Mouse (Mus musculus) liver, adult 2 months (tissue): ENCODE data around the gene Plekha6. TPM values are rescaled to one million over a fixed set of nuclear protein-coding genes. Genes with fewer than 3 reads are reported as not detected.
A peak's percentile ranks its signal among the peaks of the same experiment; 100 is the strongest.

Source experiments
- DNase-seq: peaks from one replicate; pipeline ENCODE4 v3.0.0-alpha.2; 2011; ENCODE audit warnings: low read depth, low spot score; ENCODE audit errors: extremely low read depth
- H3K27ac ChIP-seq: fragments of 200-500 bp; replicated peaks from 2 replicates; pipeline ENCODE4 v1.5.1; 2012; ENCODE audit warnings: low read depth, mild to moderate bottlenecking, control low read depth, inconsistent platforms, low read length; ENCODE audit not compliant: insufficient read depth
- H3K27me3 ChIP-seq: fragments of 200-500 bp; 2 replicates; pipeline ENCODE4 v1.6.1; 2012; ENCODE audit warnings: mild to moderate bottlenecking, moderate library complexity, low read length, inconsistent platforms; ENCODE audit not compliant: control insufficient read depth, insufficient read depth
- H3K36me3 ChIP-seq: fragments of 200-500 bp; 2 replicates; pipeline ENCODE4 v1.6.1; 2012; ENCODE audit warnings: low read length, inconsistent platforms; ENCODE audit not compliant: control insufficient read depth, insufficient read depth
- H3K4me1 ChIP-seq: fragments of 200-500 bp; 2 replicates; pipeline ENCODE4 v1.6.1; 2011; ENCODE audit warnings: low read length; ENCODE audit not compliant: control insufficient read depth, insufficient read depth
- H3K4me3 ChIP-seq: fragments of 200-500 bp; 2 replicates; pipeline ENCODE4 v1.5.1; 2011; ENCODE audit warnings: low read depth, mild to moderate bottlenecking, control low read depth, low read length, moderate library complexity; ENCODE audit not compliant: insufficient read depth
- H3K79me2 ChIP-seq: fragments of 200-500 bp; 2 replicates; pipeline ENCODE4 v1.6.1; 2012; ENCODE audit warnings: inconsistent platforms, mild to moderate bottlenecking, low read length, moderate library complexity; ENCODE audit not compliant: control insufficient read depth, insufficient read depth
- H3K9ac ChIP-seq: fragments of 200-500 bp; 2 replicates; pipeline ENCODE4 v1.6.1; 2012; ENCODE audit warnings: low read depth, mild to moderate bottlenecking, control low read depth, inconsistent platforms, low read length
- CTCF ChIP-seq: fragments of 200-500 bp; IDR thresholded peaks from 2 replicates; pipeline ENCODE4 v1.5.1; 2011; ENCODE audit warnings: low read depth, low read length, control low read depth
- POLR2A ChIP-seq: fragments of 200-500 bp; IDR thresholded peaks from 2 replicates; pipeline ENCODE4 v1.6.1; 2011; ENCODE audit warnings: low read length, control low read depth; ENCODE audit not compliant: insufficient read depth; ENCODE audit errors: extremely low read depth
- WGBS: fragments of 180-500 bp; shearing (Covaris S2); methylation state at CpG from one replicate; pipeline ENCODE4 v1.1.7; 2018; 5-methylcytosine and 5-hydroxymethylcytosine counted together
- polyA plus RNA-seq: library from polyadenylated mRNA; depleted of rRNA; stranded (reverse); fragments of >200 nt; gene quantifications from 2 replicates; pipeline ENCODE4 v1.2.3, GENCODE M21; 2012
- total RNA-seq: library from RNA; depleted of rRNA; stranded (reverse); fragments of >200 nt; gene quantifications from 2 replicates; pipeline ENCODE4 v1.2.3, GENCODE M21; 2014

The Plekha6 gene
- total and polyA plus RNA-seq, 2 experiments = 20.5 to 37.2 TPM

- Histone ChIP-seq H3K27ac (no peak overlapping the region), H3K79me2 (0 out of 2 replicates have a peak, but pooled peaks cover 2% of the 10 kb centered on the region), H3K27me3 (0 out of 2 replicates have a peak, but pooled peaks cover 3% of the 10 kb centered on the region), H3K4me3 (peak overlapping the region; percentile 42; the same call in 1 of the 2 replicates), H3K36me3 (no peaks in the 10 kb centered on the region), H3K9ac (0 out of 2 replicates have a peak overlapping the region, but pooled peaks have one; percentile 25), H3K4me1 (peaks cover 6% of the 10 kb centered on the region; the same call in 1 of the 2 replicates)
- DNase-seq = no peak
- TF ChIP-seq POLR2A (no peak), CTCF (no peak)
- WGBS = 4% methylated on average over 25 of the region's 25 CpGs
These were observed 18.2 kb downstream of the Plekha6 start for GRCm38 (mm10) chr1:133182016-133182705.

- Histone ChIP-seq H3K27me3 (0 out of 2 replicates have a peak, but pooled peaks cover 3% of the 10 kb centered on the region), H3K27ac (no peak overlapping the region), H3K36me3 (no peaks in the 10 kb centered on the region), H3K79me2 (0 out of 2 replicates have a peak, but pooled peaks cover 2% of the 10 kb centered on the region), H3K4me1 (peaks cover 6% of the 10 kb centered on the region; the same call in 1 of the 2 replicates), H3K4me3 (peak overlapping the region; percentile 42; the same call in 1 of the 2 replicates), H3K9ac (no peak overlapping the region)
- DNase-seq = no peak
- 29% methylated on average over 16 of the region's 16 CpGs for WGBS
- TF ChIP-seq CTCF = no peak
- no peak for TF ChIP-seq POLR2A
These were observed 18.7 kb downstream of the Plekha6 start for GRCm38 (mm10) chr1:133182706-133183095.

- TF ChIP-seq CTCF (no peak), POLR2A (no peak)
- H3K36me3 ChIP-seq = no peaks in the 10 kb centered on the region
- no peak for DNase-seq
- peaks cover 6% of the 10 kb centered on the region; the same call in 1 of the 2 replicates for H3K4me1 ChIP-seq
- H3K27me3 ChIP-seq = 0 out of 2 replicates have a peak, but pooled peaks cover 3% of the 10 kb centered on the region
- 88% methylated on average over 16 of the region's 16 CpGs for WGBS
- H3K27ac ChIP-seq = no peak overlapping the region
- no peak overlapping the region for H3K4me3 ChIP-seq
- 0 out of 2 replicates have a peak, but pooled peaks cover 2% of the 10 kb centered on the region for H3K79me2 ChIP-seq
- no peak overlapping the region for H3K9ac ChIP-seq
These were observed 19.3 kb downstream of the Plekha6 start for GRCm38 (mm10) chr1:133183141-133183925.

GRCm38 (mm10) chr1:133187948-133188680 lies 24.1 kb downstream of the Plekha6 start:
- H3K27ac ChIP-seq = no peak overlapping the region
- WGBS = 54% methylated on average over 4 of the region's 4 CpGs
- H3K4me3 ChIP-seq = no peak overlapping the region
- H3K4me1 ChIP-seq = no peaks in the 10 kb centered on the region
- no peak for DNase-seq
- no peaks in the 10 kb centered on the region for H3K36me3 ChIP-seq
- H3K79me2 ChIP-seq = no peaks in the 10 kb centered on the region
- no peak overlapping the region for H3K9ac ChIP-seq
- TF ChIP-seq CTCF (no peak), POLR2A (no peak)
- no peaks in the 10 kb centered on the region for H3K27me3 ChIP-seq

GRCm38 (mm10) chr1:133188719-133189118 lies 24.7 kb downstream of the Plekha6 start:
- Histone ChIP-seq H3K36me3 (no peaks in the 10 kb centered on the region), H3K27me3 (no peaks in the 10 kb centered on the region), H3K9ac (no peak overlapping the region), H3K4me1 (no peaks in the 10 kb centered on the region), H3K4me3 (no peak overlapping the region), H3K79me2 (no peaks in the 10 kb centered on the region), H3K27ac (no peak overlapping the region)
- DNase-seq = no peak
- WGBS = 87% methylated on average over 8 of the region's 8 CpGs
- no peak for TF ChIP-seq CTCF
- no peak for TF ChIP-seq POLR2A
